Mouse (Mus musculus) activated CD4-positive, CD25-positive, alpha-beta regulatory T cell, adult 4 months (primary cell): Measurements from ENCODE around the gene Fam25c. TPM values are rescaled to one million over a fixed set of nuclear protein-coding genes. Genes with fewer than 3 reads are reported as not detected.
"Not testable (repeated sequence)": the region's sequence is repeated elsewhere in the genome, so short reads cannot be mapped to it uniquely, and the experiment has no call there.

Source experiments
- ATAC-seq: one replicate; pipeline ENCODE4 v1.8.0; 2017
- polyA plus RNA-seq, 2 experiments: library from polyadenylated mRNA; unstranded; fragments of 100-300 nt; shearing (Covaris generic); gene quantifications; one replicate each; pipeline ENCODE4 v1.2.1; 2017

Gene Fam25c
- not detected for polyA plus RNA-seq

GRCm38 (mm10) chr14:34355301-34355700, at the start of gene Fam25c:
Gene Fam25c (minus strand): TSS chr14:34355433.
- no peak for ATAC-seq

- no peak for ATAC-seq
Observed at GRCm38 (mm10) chr14:34403424-34403823, 48.2 kb upstream of the Fam25c start.

GRCm38 (mm10) chr14:34402871-34403270, 47.6 kb upstream of the Fam25c start:
- ATAC-seq, result no peak

DNA sequence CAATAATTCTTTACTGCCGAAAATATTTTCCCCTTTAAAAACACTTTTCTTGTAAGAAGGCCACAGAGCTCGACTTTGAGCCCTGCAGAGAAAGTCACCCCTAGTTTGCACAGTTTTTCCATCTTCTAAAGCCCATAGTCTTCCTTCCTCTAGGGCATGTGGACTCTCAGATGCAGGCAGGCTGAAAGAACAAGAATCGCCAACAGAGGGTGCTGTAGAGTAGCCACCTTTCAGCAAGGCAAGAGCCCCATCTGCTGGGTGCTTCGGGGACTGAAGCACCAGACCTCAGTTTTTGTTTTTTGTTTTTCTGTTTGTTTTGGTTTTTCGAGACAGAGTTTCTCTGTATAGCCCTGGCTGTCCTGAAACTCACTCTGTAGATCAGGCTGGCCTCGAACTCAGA, 45.9 kb upstream of the Fam25c start:
- ATAC-seq, result peak; percentile 82

GRCm38 (mm10) chr14:34400021-34400420, 44.8 kb upstream of the Fam25c start:
- no peak for ATAC-seq

GRCm38 (mm10) chr14:34399301-34399700, 44.1 kb upstream of the Fam25c start:
- ATAC-seq, result no peak

DNA sequence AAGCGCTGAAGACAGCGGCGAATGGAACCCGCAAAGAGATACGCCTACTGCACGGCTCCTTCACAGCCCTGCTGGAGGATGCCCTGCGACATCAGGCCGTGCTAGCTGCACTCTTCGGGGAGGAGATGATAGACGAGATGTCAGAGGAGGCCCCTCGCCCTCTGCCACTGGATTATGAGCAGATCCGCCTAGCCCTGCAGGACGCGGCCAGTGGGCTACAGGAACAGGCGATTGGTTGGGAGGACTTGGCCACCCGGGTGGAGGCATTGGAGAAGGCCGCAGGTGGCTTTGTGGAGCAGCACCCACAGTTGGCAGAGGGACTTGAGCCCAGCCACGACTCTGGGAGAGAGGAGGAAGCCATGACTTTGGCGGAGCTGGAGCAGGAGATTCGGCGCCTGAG, 43.7 kb upstream of the Fam25c start:
- no peak for ATAC-seq

- no peak for ATAC-seq
Observed at GRCm38 (mm10) chr14:34397871-34398270, 42.6 kb upstream of the Fam25c start.

DNA sequence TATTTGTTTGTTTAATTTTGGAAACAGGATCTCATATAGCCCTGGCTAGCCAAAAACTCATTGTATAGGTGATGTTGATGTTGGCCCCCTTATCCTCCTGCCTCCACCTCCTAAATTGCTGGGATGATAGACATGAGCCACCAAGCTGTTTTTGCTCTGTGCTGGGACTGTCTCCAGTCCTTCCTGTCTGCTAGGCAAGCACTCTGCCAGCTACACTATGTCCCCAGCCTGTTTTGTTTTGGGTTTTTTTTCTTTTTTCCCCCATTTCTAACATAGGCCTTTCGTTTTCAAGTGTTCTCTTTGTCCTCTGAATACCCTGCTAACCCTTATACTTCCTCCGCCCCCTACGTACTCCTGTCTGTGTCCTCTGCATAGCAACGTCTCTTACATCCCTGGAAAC, 38.1 kb upstream of the Fam25c start:
- no peak for ATAC-seq

- no peak for ATAC-seq
Observed at GRCm38 (mm10) chr14:34382921-34383704, 27.9 kb upstream of the Fam25c start.

DNA sequence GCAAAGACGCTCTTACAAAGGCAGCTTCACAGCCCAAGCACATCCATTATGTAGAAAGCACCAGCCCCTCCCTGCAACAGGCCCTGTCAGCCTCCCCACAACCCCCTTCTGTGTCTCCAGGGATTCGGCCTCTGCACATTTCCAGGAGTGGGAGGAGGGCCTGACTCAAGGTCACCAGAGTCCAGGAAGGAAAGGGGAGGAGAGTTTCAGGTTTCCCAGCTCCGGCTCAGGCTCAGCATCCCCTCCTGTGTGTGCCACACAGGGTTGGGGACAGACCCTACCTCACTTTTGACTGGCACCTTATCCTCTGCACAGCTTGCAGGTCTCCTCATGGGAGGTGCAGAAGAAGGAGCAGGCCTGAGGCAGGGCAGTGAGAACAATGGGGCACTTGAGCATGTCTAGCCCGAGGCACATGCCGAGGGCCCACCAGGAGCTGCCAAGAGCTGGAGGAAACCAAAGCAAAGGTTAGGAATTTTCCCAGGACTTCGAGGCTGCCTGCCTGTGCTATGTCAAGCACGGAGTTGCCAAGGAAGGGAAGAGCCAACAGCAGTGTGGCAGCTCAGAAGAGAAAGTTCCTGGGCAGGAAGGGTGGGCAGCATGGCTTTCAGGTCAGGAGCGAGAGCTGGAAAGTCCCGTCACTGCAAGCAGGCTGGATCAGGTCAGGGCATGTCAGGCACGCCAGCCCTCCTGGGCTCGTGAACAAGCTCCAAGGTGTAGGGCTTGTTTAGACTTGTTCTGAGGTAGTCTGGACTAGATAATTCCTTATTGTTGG, 23.5 kb upstream of the Fam25c start:
- ATAC-seq, result no peak

- no peak for ATAC-seq
Observed at GRCm38 (mm10) chr14:34377121-34377520, 21.9 kb upstream of the Fam25c start.

- ATAC-seq, result no peak
Observed at GRCm38 (mm10) chr14:34375941-34376340, 20.7 kb upstream of the Fam25c start.

DNA sequence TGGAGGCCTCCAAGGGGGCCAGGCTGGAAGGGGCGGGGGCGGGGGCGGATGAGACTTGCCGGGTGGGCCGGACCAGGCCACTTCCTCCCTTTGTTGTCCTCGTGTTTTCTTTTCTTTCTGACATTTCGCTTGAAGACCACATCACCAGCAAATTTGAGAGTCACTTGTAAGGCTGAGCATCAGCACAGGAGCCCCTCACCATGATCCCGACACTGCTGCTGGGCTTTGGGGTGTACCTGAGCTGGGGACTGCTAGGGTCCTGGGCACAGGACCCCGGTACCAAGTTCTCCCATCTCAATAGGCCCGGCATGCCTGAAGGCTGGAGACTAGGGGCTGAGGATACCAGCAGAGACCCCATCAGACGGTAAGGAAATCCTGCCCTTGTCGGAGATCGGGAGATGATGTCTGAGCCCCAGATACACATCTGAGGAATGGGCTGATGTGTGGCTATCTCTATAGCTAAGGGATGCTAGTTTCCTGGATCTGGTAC, 20.2 kb upstream of the Fam25c start, which contains the start of gene Mmrn2:
TSS of gene Mmrn2 (plus strand) at position 51 of the 490 bp plus-strand sequence.
- ATAC-seq, result no peak

GRCm38 (mm10) chr14:34374577-34374976, 19.3 kb upstream of the Fam25c start, which contains the start of gene Sncg:
Gene Sncg (minus strand): TSS chr14:34374789.
- ATAC-seq, result no peak

DNA sequence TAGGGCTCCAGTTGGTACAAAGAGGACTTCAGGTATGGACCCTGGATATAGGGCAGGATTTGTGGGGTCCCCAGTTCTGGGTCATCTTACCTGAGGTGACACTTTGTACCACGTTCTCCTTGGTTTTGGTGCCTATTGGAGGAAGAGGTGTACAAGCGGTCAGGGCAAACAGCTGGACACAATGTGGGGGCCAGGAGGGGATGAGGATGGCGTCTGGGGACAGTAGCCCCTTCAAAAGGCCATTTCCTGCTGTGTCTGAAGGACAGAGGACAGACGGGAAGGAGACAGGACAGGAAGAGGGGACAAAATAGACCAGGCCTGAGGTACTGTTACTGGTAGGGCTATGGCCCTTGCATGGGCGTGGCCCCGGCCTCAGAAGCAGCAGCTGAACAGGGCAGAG, 18.3 kb upstream of the Fam25c start:
- ATAC-seq, result no peak

GRCm38 (mm10) chr14:34372646-34373045, 17.4 kb upstream of the Fam25c start:
- ATAC-seq, result no peak

- ATAC-seq, result no peak
Observed at GRCm38 (mm10) chr14:34371763-34372162, 16.5 kb upstream of the Fam25c start.

GRCm38 (mm10) chr14:34370921-34371320, 15.7 kb upstream of the Fam25c start:
- no peak for ATAC-seq

GRCm38 (mm10) chr14:34370203-34370602, 15.0 kb upstream of the Fam25c start:
- ATAC-seq, result no peak

DNA sequence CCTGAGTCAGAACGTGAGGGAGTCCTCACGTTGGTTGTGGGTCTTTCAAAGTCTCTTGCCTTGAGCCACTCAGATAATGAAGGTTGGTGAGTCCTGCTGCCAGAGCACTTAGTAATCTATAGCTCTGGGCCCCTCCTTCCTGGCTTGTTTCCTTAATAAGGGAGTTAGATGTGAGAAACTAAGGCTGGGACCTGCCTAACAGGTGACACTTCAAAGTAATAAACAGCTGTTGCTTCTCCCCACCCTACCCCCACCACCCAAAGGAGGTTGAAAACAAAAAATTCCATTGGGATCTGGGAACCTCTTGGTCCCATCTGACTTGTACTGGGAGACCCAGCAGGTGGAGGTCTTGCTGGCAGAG, 9.9 kb upstream of the Fam25c start:
- no peak for ATAC-seq

- ATAC-seq, result not testable (repeated sequence)
Observed at GRCm38 (mm10) chr14:34364254-34365146, 9.3 kb upstream of the Fam25c start.
